Mouse (Mus musculus) testis, adult 2 months (tissue): ENCODE results near the gene Ttbk2. TPM values are rescaled to one million over a fixed set of nuclear protein-coding genes. Genes with fewer than 3 reads are reported as not detected.
A peak's percentile ranks its signal among the peaks of the same experiment; 100 is the strongest.

Source experiments
- H3K27ac ChIP-seq: fragments of 200-500 bp; 2 replicates; pipeline ENCODE4 v1.5.1; 2012; ENCODE audit warnings: low read depth, low read length; ENCODE audit not compliant: control insufficient read depth, insufficient read depth
- H3K27me3 ChIP-seq: fragments of 200-500 bp; 2 replicates; pipeline ENCODE4 v1.6.1; 2012; ENCODE audit warnings: mild to moderate bottlenecking, low read length, moderate library complexity; ENCODE audit not compliant: control insufficient read depth, insufficient read depth
- H3K36me3 ChIP-seq: fragments of 200-500 bp; 2 replicates; pipeline ENCODE4 v1.6.1; 2012; ENCODE audit warnings: mild to moderate bottlenecking, low read length; ENCODE audit not compliant: control insufficient read depth, insufficient read depth
- H3K4me1 ChIP-seq: fragments of 200-500 bp; 2 replicates; pipeline ENCODE4 v1.6.1; 2012; ENCODE audit warnings: low read length; ENCODE audit not compliant: control insufficient read depth, insufficient read depth
- H3K4me3 ChIP-seq: fragments of 200-500 bp; 2 replicates; pipeline ENCODE4 v1.5.1; 2012; ENCODE audit warnings: low read depth, mild to moderate bottlenecking, low read length, moderate library complexity, mixed read lengths; ENCODE audit not compliant: control insufficient read depth
- CTCF ChIP-seq: fragments of 200-500 bp; IDR thresholded peaks from 2 replicates; pipeline ENCODE4 v1.5.1; 2012; ENCODE audit warnings: low read depth, mild to moderate bottlenecking, inconsistent platforms, low read length, moderate library complexity; ENCODE audit not compliant: control insufficient read depth, insufficient read depth, insufficient replicate concordance
- POLR2A ChIP-seq: fragments of 200-500 bp; IDR thresholded peaks from 2 replicates; pipeline ENCODE4 v1.6.1; 2012; ENCODE audit warnings: low read depth, mild to moderate bottlenecking, inconsistent platforms, low read length, moderate library complexity; ENCODE audit not compliant: control insufficient read depth
- polyA plus RNA-seq: library from polyadenylated mRNA; depleted of rRNA; stranded (reverse); fragments of >200 nt; gene quantifications from 2 replicates; pipeline ENCODE4 v1.2.3, GENCODE M21; 2012

Ttbk2 gene
- polyA plus RNA-seq, 1 experiment: 82.3 TPM

DNA sequence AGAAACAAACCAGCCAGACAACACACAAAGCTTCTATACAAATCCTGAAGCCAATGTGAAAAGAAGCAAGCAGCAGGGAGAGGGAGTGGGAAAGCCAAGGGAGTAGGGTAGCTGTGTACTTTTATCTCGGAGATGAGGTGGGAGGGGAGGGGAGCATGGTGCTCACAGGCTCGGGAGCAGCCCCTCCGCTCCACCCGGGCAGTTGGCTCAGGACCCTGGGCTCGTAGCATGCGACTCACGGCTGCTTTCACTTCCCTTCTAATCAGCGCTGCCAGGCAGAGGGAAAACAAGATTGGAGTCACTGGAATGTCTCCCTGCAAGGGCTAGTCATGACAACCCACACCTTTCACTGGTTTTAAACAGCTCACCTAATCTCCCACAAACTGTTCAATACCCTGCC lies 127.9 kb downstream of the Ttbk2 start:
- Histone ChIP-seq H3K36me3 (peaks cover 8% of the 10 kb centered on the region), H3K4me3 (no peak overlapping the region), H3K4me1 (no peaks in the 10 kb centered on the region), H3K27me3 (no peaks in the 10 kb centered on the region), H3K27ac (no peak overlapping the region)
- TF ChIP-seq POLR2A (no peak), CTCF (no peak)

DNA sequence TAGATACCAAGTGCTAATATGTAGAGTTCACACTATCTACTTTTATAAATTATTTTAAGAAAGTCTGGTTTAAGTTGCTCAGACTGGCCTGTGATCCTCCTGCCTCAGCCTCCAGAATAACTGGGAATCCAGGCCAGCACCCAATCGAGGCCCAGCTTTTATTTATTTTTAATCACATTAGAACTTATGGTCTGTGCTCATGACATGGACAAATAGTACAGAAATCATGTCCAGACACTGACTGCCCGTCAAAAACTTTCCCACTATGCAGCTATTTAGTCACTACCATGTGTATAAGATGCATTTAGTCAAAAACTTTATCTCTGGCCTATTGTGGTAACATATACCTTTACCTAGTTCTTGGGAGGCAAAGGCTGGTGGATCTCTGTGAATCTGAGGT lies 128.5 kb downstream of the Ttbk2 start:
- Histone ChIP-seq H3K27me3 (no peaks in the 10 kb centered on the region), H3K4me1 (no peaks in the 10 kb centered on the region), H3K27ac (no peak overlapping the region), H3K36me3 (peaks cover 8% of the 10 kb centered on the region), H3K4me3 (no peak overlapping the region)
- no peak for TF ChIP-seq POLR2A
- TF ChIP-seq CTCF: no peak

- H3K4me3 ChIP-seq: no peak overlapping the region
- no peak for TF ChIP-seq POLR2A
- TF ChIP-seq CTCF: no peak
- H3K36me3 ChIP-seq: peaks cover 8% of the 10 kb centered on the region
- no peak overlapping the region for H3K27ac ChIP-seq
- no peaks in the 10 kb centered on the region for H3K4me1 ChIP-seq
- H3K27me3 ChIP-seq: no peaks in the 10 kb centered on the region
Measured at GRCm38 (mm10) chr2:120720821-120721220, 129.6 kb downstream of the Ttbk2 start.

DNA sequence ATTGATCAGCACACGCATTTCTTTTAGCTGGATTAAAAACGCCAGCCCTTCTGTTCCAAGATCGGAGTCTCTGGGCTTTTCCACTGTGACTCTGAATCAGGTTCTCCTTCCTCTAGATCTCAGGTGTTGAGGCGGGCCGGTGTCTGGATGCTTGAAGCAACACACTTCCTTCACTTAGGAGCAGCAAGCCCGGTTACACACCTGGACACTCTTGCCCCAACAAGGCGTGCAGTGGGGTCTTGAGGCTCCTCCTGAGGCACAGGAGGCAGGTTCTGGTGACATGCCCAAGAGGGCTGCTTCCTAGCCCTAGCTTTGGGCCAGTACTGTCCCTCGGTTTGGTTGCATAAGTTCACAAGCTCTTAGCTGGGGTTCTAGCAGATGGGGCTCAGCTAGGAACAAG lies 131.9 kb downstream of the Ttbk2 start:
- Histone ChIP-seq H3K36me3 (peaks cover 6% of the 10 kb centered on the region), H3K4me1 (no peaks in the 10 kb centered on the region), H3K4me3 (no peak overlapping the region), H3K27ac (peak overlapping the region; percentile 73), H3K27me3 (no peaks in the 10 kb centered on the region)
- TF ChIP-seq POLR2A (no peak), CTCF (no peak)

GRCm38 (mm10) chr2:120713441-120713840 lies 137.0 kb downstream of the Ttbk2 start:
- Histone ChIP-seq H3K36me3 (no peaks in the 10 kb centered on the region; the same call in none of the 2 replicates), H3K4me3 (no peak overlapping the region), H3K4me1 (no peaks in the 10 kb centered on the region; the same call in 1 of the 2 replicates), H3K27me3 (no peaks in the 10 kb centered on the region), H3K27ac (no peak overlapping the region)
- TF ChIP-seq CTCF (no peak), POLR2A (no peak)

DNA sequence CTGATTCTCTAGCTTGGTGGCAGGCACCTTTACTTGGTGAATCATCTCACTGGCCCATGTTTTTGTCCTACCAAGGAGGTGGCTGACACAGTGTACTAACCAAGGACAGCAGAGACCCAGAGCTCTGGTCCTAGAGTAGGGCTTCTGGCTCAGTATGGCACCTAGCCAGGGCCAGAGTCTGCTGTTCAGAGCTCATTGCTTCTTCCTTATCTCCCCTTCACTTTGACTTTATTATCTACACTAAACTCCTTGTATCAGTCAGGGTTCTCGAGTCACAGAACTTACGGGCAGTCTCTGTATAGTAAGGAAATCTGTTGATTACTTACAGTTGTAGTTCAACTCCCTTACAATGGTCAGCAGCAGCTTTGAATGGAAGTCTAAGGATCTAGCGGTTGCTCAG lies 139.5 kb downstream of the Ttbk2 start:
- no peak for TF ChIP-seq CTCF
- no peak for TF ChIP-seq POLR2A
- H3K27me3 ChIP-seq: no peaks in the 10 kb centered on the region
- no peak overlapping the region for H3K4me3 ChIP-seq
- no peaks in the 10 kb centered on the region; the same call in 1 of the 2 replicates for H3K4me1 ChIP-seq
- no peak overlapping the region for H3K27ac ChIP-seq
- H3K36me3 ChIP-seq: no peaks in the 10 kb centered on the region; the same call in 1 of the 2 replicates

DNA sequence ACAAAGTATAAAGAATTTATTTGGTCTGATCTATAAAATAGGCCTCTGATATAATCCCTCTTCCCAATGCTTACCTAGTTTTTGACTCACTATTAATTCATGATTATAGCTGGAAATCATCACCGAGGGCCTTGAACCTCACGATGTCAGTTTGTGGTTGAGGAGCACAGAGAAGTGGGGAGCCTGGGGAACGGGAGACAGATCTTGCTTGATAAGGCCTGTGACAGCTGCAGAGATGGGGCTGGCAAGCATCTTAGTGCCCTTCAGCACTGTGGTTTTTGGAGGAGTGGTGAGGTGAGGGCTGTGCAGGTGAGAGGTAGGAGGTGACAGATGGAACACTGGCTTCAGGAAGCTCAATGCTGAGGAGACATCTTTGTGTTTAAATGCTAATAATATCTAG lies 140.2 kb downstream of the Ttbk2 start:
- Histone ChIP-seq H3K4me1 (no peaks in the 10 kb centered on the region; the same call in 1 of the 2 replicates), H3K36me3 (no peaks in the 10 kb centered on the region; the same call in 1 of the 2 replicates), H3K4me3 (no peak overlapping the region), H3K27ac (no peak overlapping the region), H3K27me3 (no peaks in the 10 kb centered on the region)
- TF ChIP-seq POLR2A (no peak), CTCF (no peak)

GRCm38 (mm10) chr2:120707041-120707440 lies 143.4 kb downstream of the Ttbk2 start:
- H3K27ac ChIP-seq: no peak overlapping the region
- H3K36me3 ChIP-seq: no peaks in the 10 kb centered on the region
- TF ChIP-seq CTCF: no peak
- H3K27me3 ChIP-seq: no peaks in the 10 kb centered on the region
- no peaks in the 10 kb centered on the region; the same call in 1 of the 2 replicates for H3K4me1 ChIP-seq
- no peak overlapping the region for H3K4me3 ChIP-seq
